Mouse (Mus musculus) megakaryocyte progenitor cell, adult 5-6 weeks (primary cell): ENCODE measurements around the gene Trpm8. TPM values are rescaled to one million over a fixed set of nuclear protein-coding genes. Genes with fewer than 3 reads are reported as not detected.

Source experiments
- ATAC-seq: replicated peaks from 2 replicates; pipeline ENCODE4 v1.8.0; 2016; ENCODE audit warnings: mild to moderate bottlenecking, moderate TSS enrichment, inconsistent platforms; ENCODE audit not compliant: poor library complexity
- total RNA-seq, 2 experiments: library from RNA; stranded (forward) in 1 of 2; stranded (reverse) in 1 of 2; fragments of 157-497, 149-512 nt in 1 of 2; fragments of 200-1000 nt in 1 of 2; gene quantifications; 2 replicates each; pipeline versions ENCODE4 v1.2.3 to v1.2.4; 2015 to 2017

The Trpm8 gene
- total RNA-seq, 2 experiments from 2014 or later = not detected

DNA sequence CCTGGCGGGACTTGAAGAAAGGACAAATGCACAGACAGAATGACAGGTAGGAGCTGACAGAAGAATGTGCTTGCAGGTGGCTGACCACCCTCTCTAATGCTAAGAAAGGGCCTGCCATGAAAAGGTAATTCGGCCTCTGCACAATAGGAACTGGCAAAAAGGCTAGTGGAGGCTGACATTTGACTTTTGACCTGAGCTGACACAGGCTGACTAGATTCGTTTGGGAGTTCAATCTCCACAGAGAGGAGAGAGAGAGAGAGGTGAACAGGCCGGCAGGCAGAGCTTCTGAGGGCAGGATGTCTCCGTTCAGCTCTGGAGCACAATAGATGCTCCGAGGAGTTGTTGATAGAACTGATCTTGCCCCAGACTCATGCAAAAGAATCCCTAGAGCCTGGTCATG, 31.1 kb upstream of the Trpm8 start:
- ATAC-seq = no peak

DNA sequence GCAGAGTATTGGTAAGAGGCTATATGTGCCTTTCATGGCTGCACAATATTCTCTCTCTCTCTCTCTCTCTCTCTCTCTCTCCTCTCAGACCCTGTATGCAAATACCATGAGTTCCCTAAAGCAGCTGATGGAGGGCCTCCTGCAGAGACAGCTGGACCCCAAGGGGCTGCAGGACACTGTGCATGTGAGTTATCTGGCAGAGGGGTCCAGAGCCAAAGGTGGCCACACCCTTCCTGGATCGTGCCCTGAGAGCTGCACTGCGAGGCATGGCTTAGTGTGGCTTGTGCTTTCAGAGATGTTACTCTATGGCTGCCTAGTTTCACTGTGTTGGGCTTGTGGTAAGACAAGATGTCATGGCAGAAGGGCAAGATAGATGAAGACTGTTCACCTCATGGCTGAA, 29.8 kb upstream of the Trpm8 start:
- ATAC-seq = no peak

DNA sequence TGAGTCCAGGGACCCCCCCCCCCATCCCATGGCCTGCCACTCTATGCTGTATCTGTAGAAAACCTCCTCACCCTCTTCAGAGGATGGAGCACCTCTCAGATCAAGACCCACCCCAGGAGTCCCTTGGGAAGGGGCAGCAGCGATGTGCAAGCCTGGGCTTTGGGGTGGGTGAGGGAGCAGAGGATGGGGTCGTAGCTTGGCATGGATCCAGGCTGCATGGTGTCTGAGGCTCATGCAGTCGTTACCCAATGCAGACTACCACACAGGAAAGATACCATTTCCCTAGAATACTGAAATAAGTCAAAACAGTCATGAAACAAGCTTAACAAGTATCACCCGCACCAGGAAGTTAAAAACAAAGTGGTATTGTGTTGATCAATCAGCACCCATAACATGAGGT, 28.8 kb upstream of the Trpm8 start:
- ATAC-seq = peak; percentile 26

DNA sequence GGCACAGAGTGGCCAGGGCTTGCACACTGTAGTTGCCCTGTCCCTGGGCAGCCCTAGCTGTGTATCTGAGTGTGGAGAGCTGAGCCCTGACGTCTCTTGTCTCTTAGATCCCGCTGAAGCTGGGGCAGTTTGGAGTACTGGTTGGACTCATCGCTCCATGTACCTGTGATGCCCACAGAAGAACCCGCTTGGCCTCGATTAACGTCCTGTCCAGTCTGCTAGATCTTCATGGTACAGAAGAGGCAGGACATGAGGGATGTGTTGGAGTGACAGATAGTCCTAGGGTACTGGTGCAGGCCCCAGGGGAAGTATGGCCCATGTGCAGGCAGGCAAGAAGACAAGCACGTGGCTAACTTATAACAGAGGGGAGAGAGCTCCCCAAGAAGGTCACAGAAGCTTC, 27.9 kb upstream of the Trpm8 start:
- no peak for ATAC-seq

DNA sequence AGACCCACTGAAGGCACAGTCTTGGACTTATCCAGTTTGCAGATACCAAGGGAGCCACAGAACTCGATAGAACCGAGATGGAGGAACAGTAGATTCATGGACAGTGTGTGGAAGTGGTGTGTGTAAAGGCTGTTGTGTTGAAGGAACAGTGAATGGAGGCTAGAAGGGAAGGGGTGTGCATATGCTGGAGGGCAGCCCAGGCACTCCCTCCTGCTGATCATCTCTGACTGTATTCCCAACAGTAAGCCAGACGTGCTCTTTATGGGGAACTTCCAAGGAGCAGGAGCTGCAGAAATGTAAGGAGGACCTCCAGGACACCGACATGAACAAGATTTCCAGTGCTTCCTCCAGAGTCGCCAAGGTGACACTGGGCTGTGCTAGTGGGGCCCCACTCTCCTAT, 27.4 kb upstream of the Trpm8 start:
- ATAC-seq = no peak

DNA sequence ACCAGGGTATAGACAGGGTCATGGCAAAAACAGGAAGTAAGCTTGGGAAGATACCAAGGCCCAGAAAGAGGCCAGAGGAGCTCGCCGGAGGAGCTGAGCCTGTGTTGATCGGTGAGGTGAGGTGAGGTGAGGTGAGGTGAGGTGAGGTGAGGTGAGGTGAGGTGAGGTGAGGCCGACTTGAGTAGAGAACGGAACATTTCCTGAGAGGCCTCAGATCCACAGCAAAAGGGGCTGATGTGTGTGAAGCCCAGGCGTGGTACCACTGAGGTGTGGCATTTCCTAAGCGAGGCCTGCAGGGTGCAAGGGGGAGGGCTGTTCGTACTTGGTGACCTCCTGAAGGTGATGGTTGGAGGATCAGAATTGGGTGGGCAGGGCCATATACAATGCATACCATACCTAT, 24.4 kb upstream of the Trpm8 start:
- peak; percentile 4; the same call in 1 of the 2 replicates for ATAC-seq

DNA sequence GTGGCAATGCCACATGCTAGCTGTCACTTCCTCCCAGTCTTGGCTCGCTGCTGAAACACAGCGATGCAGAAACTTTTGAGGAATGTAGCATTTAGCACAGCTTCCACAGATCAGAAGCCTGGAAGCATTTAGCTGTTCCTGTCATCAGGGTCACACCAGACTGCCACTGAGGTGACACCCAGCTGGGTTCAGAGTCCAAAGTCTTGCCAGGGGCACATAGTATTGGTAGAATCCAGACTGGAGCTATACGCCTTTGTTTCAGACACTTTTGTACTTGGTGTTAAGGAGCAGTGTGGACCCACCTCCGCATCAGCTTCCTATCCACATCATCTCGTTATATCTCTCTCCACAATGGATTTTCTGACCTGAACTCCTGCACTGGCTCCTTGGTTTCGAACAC, 23.9 kb upstream of the Trpm8 start:
- peak; percentile 3; the same call in 1 of the 2 replicates for ATAC-seq

DNA sequence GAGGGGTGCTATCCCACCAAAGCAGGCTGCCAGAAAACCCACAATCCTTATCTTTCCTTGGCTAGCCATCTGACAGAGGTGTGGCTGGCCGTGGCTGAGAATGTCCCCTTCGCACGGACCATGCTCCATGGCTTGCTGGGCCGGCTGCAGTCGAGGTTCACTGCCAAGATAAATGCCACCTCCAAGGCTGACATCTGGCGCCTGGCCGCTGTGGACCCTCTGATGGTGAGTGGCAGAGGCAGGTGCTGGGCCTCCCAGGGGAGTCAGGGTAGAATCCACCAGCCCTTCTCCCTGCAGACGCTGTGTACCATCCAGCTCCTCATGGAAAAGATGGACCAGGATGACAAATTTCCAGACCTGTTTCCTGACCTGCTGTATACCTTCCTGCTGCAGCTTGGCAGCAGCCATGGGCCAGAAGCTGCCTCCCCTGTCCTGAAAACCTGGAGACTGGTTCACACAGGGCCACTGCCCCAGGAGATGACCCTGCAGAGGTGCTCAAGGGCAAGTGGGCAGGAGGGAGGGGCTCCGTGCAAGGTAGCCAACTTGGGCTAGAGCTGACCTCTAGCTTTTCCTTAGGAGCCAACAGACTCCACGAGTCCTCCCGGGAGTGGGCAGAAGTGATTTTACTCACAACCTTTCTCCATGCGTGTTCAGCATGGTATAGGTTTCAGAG, 22.5 kb upstream of the Trpm8 start:
- ATAC-seq = no peak

DNA sequence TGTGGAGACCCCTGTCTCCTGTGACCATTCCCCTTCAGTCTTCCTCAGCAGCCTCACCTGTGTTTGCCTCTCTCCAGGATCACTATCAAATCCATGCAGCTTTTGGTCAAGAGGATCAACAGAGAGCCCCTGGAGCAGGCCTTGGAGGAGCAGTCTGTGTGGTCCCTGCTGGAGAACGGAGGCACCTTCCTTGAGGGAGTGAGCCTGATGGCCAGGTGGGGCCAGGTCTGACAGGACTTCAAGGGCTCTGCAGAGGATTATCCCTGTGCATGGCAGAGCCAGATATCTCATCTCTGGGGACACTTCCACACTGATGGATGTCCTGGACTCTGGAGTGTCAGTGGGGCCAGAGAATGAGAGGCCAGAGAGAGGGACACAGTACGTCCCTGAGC, 22.0 kb upstream of the Trpm8 start:
- ATAC-seq = no peak

DNA sequence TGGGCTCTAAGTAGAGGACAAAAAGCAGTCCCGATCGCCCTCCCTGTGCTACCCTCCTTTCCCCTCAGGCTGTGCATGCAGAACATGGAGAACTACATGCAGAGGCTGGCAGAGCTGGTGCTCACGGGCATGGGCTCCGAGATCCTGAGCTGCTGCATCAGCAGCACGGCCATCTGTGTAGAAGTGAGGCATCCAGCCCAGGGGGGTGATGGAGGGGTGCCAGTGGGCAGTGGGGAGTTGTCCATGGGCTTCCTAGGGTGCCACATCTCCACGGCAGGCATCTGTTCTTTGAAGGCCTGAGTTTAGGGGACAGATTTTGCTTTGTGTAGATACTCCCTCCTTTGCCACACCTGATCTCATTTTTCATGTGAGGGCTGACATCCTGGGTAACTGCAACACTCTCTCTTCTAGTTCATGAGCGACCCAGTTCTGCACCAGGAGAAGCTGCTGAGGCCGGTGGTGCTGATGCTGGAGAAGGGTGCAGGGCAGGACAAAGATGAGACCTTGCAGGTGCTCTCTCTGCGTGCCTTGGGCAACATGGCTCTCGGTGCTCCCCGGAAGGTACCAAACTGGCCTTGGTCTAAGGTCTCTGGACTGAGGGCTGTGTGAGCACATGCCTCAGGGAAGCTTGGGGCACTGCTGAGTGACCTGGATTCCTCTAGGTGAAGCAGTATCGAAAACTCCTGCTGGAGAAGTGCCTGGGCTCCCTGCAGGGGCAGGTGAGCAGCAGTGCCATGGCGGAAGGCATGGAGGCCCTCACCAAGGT, 21.3 kb upstream of the Trpm8 start:
- no peak for ATAC-seq

DNA sequence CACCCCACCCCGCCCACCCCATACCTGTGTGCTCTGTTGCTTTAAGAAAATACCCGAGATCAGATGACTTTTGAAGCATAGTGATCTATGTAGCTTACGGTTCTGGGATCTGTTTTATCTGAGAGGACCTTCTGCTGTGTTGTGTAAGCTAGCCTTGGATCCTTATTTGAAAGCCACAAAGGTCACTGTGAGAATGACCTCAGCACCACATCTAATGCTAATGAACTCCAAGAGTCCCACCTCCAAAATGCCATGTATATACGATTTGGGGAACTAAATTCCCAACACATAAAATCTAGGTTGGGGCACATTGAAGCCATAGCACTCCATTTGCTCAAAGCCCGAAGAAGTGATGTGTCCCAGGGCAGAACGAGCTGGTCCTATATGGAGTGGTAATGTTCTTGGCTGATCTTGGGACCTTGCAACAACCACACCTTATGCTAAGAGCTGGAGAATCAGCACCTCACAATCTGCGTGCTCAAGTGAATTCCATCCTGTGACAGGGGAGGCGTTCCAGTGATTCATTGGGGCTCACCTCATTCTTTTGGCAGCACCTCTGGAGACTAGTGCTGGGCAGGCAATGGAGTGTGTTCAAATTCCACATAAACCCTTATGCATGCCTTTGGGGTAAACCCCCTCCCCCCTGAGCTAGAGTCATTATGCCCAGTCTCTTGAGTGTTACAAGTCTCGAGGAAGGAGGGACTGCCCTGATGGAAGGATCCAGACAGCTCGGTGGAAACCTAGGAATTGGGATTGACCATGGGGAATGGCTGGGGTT, 20.4 kb upstream of the Trpm8 start:
- no peak for ATAC-seq

DNA sequence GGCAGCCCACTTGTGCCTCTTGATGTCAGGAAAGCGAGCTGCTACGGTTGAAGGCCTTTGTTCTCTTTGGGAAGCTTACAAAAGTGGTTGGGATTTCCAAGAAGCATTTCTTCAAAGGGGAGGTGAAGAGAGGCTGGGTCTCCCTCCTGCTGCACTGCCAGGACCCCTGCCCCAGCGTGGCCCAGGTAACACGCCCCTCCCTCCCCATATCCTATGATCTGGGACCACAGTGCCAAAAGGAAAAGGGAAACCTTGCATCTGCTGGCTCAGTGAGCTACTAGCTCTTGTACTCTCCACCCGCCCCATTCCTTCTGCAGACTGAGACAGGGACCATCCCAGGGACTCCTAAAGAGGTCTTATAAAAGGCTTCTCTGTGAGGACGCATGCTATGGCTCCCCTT, 19.8 kb upstream of the Trpm8 start:
- ATAC-seq = no peak

DNA sequence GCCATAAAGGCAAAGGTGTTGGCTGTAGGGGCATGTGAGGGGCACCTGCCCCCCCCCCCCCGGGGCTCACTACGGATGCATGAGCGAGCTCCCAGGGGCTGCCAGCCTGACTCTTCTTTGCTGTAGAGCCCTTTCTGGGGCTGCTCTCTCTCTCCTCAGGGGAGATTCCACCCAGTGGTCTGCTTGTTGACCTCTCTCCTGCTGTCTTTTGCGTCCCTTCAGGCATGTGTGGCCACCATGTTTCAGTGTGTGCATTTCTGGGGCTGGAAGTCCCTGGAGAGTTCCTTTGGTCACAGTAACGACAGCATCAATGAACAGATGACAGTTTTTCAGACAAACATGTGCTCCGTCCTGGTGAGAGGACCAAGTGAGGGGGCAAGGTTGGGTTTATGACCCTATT, 19.1 kb upstream of the Trpm8 start:
- ATAC-seq = no peak

DNA sequence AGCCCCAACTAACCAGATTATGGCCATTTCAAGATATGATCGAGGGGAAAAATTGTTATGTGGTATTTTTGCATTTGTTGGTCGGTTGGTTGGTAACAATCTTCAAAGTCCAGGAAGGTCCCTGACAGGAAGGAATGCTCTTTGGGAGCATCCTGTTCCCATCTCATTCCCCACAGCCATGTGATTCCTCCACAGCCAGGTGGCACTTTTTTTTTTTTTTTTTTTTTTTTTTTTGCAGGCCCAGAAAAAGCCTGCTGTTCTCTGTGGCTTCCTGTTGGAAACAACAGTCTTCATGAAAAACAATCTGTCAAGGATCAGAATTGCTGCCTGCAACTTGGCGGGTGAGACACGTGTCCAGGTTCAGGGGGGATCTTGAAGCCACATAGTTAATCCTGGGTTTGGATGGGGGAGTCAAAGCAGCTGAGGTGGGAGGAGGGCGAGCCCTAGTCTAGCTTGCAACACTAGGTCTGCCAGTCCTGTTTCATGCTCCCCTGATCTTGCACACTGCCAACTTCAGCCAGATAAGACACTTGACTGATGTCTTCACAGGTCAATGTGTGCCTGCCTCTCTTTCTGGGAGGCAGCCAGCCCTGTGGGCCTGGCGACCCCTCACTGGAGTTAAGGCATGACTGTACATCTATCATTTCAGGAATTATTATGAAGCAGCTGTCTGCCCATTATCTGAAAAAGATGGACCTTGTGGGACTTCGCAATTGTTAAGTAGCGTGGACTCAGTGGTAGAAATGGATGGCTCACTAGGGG, 18.4 kb upstream of the Trpm8 start:
- ATAC-seq = peak; percentile 12

DNA sequence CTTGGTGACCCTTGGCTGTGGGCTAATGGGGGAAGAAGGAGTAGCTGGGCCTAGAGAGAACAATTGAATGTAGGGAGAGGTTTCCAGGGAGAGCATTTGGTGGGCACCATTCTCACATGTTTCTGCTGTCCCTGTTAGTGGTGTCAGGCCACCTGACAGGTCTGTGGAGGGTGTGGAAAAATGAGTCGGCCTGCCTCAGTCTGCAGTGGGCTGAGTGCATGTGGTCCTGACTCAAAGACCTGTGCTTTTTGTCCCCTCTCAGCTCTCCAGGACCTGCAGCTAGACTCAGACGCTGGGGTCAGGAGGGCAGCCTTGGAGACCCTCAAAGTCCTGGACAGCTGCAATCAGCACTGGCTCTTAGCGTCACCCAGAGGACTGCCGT, 17.8 kb upstream of the Trpm8 start:
- ATAC-seq = peak; percentile 0

DNA sequence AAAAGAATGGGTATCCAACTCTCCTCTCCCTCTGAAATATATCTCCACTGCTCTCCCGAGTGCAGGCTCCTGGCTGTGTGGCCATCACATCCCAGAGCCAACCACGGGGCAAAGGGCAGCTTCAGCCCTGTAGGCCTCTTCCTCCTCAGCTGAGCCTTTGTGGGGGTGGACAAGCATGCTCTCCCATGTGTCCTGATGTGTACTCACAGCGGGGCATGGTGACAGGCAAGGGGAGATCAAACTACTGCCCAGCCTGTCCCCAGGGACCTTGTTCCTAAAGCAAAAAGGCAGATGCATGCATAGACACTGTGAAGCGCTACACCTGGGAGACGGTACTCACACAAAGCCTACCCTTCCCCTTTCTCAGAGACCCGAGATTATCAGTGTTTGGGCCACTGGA, 17.3 kb upstream of the Trpm8 start:
- ATAC-seq = 0 out of 2 replicates have a peak, but pooled peaks have one; percentile 0

DNA sequence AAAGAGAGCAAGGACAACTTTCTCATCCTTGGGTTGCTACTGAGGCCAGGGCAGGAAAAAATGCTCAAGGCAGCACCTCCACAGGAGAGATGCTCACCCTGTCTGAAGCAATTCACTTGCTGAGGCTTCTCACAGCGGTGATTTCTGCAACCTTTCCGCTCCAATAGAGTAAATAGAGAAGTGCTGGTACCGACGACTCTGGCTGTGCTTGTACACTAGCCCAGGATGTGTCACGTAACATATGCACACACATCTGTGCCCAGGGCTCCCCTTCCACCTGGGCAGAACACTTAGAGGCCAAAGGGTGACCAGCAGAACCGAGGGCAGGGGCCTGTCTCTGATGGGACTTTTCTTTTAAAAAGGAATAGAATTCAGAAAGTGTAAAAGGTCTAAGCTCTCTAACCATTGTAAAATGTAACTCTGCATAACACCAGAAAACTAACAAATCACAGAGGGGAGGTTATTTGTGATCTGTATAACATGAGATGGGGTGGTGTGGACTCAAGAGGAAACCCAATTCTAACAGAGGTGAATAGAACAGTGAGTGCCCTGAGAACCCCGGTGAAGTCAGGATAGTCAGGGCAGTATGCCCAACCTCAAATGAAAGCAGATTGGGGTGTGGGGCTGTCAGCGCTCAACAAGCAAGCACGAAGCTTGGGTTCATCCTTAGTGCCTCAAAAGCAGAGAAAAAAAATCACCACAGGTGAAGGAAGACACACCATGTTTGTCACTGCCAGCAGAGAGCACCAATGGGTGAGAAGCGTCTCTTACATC, 16.7 kb upstream of the Trpm8 start:
- ATAC-seq = peak; percentile 14

DNA sequence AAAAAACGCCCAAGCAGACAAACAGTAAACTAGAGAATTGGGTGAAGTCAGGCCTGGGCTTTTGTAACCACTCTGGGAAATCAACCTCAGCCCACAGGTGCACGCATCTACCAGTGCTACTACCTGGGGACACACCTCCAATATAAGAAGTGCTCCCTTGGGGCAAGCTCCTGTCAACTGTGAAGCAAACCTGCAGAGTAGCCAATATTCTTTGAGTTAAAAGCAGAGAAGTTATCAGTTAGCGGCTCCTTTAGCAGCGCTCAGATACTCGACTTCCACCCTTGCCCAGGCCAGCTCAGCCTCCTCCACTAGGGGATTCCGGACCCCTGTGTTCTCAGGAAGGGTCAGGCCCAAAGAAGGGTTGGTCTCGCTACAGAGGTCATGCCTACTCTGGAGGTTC, 15.8 kb upstream of the Trpm8 start:
- peak; percentile 0; the same call in 1 of the 2 replicates for ATAC-seq

DNA sequence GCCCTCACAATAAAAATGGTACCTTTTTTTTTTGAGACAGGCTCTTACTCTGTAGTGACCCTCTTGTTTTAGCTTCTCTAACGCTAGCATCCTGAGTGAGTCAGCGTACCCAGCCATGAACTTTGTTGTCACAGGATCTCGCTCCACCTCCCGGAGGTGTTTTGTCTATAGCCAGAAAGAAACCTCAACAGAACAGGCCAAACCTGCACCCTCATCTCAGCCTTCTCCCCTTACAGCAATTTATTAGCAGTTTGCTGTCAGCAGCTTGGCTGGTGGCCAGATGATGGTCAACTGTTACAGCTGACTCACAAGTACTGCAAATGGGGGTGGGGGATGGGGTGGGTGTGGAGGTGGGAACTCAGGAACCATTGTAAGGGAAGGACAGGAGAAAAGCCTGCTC, 15.2 kb upstream of the Trpm8 start:
- peak; percentile 2; the same call in 1 of the 2 replicates for ATAC-seq

DNA sequence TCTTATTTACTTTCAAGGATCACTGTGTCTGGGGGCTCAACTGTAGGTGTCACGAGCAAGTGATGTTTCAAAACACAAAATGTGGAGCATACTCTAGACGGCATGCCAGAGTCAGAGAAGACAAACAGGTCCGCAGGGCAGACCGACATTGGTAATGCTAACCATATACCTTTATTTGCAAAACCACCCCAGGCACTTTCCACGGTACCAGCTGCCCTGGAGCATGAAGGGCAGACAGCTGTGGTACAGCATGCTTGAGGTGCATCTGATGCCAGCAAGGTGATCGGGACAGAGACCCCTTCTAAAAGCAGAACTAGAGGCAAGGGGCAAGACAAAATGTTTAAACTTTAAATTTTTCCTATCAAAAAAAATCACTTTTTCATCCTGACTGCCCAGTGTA, 14.5 kb upstream of the Trpm8 start:
- ATAC-seq = no peak
